Mouse (Mus musculus) ES-CJ7 (cell line): ENCODE results near the gene Parp8.

ENCODE experiments used
- DNase-seq: peaks from one replicate; pipeline ENCODE4 v3.0.0; 2011; ENCODE audit warnings: low read depth, low spot score

Parp8 gene

DNA sequence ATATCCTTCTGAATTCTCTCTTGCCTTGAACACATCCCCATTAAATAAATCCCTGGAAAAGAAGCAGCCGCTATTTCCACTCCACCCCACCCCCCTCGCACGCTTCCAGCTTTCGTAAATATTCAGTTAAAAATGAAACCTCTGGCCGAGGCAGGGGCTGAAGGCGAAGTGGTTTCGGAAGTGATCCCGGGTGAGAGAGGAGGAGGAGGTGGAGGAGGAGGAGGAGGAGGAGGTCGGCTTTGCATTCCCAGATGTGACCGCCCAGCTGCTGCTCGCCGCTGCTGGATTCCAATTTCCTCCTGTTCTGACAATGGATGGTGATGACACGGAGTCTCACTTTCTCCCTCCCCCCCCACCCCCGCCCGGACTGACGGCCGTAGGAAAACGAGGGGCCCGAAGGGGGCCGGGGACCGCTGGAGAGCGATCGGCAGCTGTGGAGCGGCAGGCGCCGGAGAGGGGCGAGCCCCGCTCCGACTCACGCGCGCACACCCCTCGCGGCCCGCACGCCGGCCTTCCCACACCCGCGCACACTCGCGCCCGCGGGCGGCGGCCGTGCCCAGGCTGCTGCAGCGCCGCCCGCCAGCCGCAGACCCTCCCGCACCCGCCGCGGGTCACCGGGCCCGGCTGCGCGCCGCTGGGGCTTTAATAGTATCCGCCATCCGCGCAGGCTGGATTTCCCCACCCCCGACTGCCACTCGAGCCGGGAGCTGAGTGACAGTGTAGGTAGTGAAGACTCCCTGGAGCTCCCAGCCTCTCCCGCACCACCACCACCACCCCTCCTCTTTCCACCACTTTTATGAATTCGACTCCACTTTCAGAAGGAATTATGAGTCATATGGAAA is at the start of gene Parp8:
Gene Parp8, minus strand, starts transcription at position 312 of the 842 bp plus-strand sequence.
- peak; percentile 54 for DNase-seq

DNA sequence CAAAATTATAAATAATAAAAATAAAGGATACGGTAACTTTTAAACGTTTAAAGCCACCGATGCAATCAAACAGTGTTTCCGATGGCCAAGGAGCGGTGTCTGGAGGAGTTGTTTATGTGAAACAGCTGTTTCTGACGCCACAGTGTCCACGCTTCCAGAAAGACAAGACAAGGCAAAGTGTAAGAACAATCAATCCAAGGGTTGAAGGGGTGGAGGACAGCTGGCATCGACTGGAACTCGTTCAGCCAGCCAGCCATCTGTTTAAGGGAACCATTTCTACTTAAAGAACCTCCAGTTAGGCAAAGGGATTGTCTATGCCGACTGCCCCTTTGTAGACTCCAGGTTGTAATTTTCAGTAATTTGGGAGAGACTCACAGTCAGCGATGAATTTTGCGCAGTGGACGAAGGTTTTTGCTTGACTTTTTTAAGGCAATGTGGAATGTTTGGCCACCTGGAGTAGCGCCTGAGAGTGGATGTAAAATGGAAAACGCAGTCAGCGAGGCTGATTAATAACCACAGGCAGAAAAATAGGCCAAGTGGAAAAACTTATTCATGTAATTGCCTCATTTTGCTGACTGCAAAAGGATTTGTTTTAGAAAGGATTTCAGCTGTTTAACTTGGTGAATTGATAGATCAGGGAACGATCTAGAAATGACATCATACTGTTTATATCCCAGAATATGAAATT is 37.4 kb upstream of the Parp8 start:
- DNase-seq = no peak

DNA sequence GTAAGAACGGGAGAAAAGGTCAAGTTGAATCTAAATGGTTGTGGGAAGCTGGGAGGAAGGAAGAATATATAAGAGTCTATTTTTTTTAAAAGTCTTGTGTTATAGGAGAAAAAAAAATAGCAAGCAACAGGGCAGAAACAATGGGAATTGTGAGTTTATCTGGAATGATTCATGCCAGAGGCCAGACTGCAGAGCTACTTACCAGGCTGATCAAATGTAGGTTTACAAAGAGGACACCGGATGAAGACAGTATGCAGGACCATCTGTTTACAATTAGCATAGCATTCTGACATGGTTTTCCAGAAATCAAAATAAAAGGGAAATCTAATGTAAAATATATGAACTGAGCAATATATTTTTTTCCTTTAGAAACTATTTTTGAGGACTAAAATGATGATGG is 31.1 kb upstream of the Parp8 start:
- DNase-seq = no peak

DNA sequence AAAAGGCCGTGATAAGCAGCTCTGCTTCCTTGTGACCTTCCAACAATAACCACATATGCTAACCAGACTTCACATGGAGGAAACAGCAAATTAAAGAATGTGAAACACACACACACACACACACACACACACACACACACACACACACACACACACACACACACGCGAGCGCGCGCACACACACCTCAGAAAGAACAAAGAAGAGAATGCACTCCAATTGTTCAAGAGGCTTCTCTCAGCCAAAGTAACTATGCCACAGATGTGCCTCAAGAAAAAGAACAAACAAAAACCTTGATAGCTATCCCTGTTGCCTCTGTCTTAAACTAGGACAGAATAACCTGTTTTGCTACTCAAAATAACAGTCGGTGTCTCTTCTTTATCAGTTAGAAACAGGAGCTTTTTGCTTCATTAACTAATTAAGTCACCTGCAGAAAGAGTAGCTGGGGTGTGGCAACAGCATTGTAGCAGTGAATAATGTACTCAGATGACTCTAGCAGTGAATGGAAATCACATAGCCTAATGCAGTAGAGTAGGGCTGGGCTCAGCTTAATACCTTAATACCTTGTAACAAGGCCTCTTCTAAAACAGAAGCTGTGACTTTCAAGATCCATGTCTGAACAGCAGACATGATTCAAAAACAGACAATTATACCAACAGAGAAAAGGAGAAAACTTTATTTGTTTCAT is 29.6 kb upstream of the Parp8 start:
- no peak for DNase-seq

DNA sequence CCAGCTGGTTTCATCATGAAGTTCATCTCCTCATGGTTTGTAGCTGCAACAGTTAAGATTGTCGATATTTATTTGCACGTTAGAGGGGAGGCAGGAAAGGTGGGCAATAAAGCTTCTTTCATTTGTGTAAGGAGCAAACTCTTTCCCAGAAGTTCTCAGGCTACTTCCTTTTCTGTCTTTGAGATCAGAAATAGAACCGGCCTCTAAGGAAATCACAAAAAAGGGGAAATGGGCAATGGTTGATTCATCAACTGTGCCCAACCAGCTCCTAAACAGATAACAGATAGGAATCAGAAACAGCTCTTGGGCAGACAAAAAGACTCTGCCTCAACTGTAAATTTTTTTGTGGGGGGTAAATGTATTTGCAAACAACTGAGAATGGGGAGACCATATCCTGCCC is 27.4 kb upstream of the Parp8 start:
- no peak for DNase-seq

DNA sequence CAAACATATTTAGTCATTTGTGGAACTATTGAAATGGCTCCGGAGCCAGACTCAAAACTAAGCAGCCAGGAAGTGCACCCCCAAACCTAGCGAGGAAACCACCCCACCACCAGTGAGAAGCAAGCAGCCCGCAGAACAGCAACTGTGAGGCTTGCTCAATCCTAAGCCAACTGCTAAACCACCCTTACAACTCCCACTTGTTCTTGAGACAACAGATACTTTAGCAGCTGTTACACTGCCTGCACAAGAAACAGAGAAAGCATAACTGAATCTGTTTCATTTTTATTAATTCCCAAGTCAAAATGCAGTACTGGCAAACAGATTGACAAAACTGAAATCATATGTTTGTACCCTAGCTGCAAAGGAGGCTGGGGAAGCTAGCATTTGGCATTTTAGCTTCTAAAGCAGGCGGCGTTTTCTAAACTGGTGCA is 23.2 kb upstream of the Parp8 start:
- DNase-seq = no peak

DNA sequence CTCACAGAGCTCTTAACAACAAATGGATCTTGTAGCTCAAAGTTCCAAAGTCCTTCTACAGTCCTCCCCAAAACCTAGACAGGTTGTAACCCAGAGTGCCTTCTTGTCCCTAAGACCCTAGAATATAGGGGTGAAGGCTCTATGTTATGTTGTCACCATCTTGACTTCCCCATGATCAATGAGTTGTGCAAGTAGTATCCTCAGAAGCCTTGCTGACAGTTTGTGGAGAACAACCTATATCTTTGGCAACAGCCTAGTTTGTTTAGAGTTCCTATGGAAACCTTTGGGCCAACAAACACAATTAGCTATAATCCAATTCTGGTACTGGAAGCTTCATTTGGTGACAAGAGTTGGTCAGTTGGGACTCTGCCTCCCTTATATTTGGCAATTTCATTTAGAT is 18.2 kb upstream of the Parp8 start:
- no peak for DNase-seq

DNA sequence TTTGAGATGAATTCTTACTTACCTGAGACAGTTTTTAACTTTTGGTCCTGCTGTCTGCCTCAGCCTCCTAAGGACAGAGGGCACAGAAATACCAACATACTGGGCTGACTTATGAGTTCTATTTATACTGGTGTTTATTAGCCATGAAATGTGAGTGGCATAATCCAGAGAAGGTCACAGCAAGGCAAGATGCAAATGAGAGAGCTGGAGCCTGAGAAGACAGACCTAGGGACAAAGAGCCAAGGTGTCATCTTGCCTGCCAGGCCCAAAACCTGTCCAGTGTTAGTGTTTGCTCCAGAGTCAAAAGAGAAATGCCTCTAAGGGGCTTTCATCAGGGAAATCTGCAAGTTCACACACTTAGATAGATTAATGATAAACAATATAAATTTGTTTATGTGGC is 15.7 kb upstream of the Parp8 start:
- no peak for DNase-seq

DNA sequence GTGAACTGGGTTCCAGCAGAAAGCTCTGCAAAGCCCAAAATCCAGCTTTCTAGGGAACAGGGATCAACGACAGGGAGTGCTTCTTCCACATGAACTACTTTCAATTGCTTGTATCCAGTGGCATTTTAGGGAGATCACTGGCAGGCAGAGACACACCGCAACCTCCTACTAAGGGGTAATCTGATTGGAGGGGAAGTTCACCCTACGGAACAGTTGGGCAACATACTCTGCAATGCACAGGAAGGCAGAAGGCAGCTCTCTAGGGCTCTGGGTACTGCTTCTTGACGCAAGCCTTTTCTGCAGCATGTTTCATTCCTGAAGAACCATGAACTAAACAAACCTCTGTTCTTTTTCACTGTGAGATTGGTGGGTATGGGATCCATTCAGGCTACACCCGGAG is 10.9 kb upstream of the Parp8 start:
- no peak for DNase-seq

DNA sequence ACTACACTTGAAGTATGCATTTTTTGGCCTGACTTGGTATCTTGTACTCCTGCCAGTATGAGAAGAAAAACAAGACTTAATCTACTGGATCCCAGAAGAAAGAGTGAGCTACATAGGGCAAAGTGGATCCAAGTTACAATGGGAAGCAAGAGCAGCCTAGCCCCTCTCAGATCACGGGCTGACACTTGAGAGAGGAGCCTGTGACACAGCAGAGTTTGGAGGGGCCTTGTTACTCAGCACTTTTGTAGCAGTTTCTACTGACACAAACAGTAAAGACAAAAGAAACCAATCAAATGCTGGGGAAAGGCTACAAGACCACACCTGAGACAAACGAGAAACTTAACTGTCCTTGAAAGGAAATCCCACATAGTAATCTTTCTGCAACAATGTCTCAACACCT is 9.8 kb upstream of the Parp8 start:
- no peak for DNase-seq

DNA sequence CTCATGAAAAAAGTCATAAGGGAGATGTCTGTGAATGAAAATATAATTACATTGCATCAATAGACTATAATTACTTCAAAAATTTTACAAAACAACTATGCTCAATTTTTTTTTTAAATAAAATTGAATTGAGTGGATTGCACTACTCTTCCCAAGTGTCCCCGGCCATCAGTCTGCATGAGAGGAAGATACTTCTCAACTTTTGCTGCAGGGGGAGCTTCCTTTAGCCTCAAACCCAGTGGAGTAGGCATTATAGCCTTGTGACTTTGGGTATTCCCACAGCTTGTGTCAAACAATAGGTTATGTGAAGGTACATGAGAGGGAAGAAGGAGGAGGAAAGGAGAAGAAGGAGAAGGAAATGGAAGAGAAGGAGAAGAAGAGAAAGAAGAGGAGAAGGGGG is 9.3 kb upstream of the Parp8 start:
- no peak for DNase-seq

DNA sequence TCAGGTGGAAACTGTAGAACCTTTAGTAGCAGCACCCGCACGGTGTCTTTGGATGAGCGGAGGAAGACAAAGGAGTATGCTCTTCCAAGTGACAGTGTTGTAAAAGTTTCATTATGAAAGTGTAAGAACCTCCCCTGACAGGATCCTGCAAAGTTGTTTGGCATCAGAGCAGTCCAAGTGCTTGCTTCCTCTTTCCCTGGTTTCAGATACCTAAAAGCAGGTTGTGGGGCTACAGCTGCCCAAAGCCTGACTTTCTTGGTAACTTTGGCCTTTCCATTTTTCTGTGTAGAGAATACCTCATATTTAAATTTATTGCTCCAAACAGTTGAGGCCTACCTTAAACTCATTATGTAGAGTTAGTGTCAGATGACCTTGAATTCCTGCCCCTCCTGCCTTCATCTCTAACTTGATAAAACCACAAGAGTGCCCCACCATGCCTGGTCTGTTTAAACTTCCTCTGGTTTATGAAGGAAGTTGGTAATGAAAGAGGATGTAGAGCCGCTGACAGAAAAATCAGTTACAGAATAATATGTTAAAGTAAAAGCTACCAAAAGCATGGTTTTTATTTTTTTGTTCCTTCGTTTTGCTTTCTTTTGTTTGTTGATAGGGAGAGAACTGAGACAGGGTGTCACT is 8.5 kb upstream of the Parp8 start:
- DNase-seq = no peak

DNA sequence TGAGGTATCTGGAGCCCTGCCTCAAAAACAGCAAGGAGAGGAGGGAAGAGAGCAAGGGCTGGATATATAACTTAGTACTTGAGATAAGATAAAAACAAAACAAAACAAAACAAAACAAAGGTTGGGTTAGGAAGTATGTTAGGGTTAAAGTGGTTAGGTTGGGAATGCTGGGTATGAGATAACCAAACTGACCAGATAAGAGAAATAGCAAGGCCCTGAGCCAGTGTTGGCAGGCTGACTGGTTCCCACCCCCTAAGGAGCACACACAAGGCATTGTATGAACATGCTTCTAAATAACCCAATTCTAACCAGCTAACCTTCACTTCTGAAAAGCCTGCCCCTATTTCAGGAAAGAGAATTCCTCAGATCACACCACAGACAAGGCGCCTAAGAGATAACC is 7.1 kb upstream of the Parp8 start:
- DNase-seq = no peak

DNA sequence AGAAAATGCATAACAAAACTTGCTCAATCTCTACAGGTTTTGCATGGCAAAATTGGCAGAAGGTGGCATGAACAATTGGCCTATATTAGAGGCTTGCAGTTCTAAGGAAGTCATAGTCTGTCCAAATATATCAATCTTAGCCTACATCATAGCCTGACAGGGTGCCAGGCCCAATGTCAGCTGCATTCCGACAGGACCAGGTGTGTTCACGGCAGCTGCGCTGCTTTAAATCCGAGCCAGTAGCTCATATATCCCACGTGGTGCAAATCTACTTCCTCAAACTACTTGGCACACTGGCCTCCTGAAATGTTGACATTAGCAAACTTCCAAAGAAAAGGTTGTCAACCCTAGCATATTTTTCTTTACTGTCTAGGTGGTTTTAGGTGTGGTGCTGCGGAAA is 6.2 kb upstream of the Parp8 start:
- DNase-seq = no peak

DNA sequence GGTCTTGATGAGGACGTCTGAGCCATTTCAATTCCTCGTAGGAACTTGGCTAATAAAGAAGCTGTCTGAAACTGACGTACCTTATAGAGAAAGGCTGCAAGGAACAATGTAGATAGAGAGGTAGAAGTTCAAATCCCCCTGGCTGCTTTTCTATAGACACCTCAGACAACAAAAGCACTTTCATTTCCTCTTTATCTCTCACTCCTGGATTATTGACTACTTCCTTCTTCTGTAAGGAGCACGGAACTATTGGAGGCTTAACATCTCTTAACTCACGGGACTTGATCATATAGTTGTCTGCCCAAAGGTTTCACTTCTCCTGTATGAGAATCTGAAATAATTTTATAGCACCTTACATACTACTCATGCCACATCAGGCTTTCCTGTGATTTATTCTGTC is 2.9 kb upstream of the Parp8 start:
- no peak for DNase-seq

DNA sequence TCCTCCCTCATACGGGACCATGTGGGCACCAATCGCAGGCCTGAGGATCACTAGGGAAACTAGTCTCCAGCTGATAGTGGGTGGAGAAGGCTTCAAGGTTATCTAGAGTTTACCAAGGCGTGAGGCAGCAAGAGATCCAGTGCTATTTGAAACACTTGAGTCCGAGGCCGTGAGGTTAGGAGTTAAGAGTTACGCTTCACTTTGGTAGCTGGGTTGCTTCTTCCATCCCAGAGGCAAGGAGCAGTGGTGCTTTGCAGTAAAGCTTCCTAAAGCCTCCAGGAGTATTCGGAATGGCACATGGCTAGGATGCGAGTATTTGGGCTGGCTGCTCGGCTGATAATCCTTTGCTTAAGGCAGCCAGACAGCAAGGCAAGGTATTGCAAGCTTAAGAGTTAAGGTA is 2.0 kb upstream of the Parp8 start:
- DNase-seq = no peak

DNA sequence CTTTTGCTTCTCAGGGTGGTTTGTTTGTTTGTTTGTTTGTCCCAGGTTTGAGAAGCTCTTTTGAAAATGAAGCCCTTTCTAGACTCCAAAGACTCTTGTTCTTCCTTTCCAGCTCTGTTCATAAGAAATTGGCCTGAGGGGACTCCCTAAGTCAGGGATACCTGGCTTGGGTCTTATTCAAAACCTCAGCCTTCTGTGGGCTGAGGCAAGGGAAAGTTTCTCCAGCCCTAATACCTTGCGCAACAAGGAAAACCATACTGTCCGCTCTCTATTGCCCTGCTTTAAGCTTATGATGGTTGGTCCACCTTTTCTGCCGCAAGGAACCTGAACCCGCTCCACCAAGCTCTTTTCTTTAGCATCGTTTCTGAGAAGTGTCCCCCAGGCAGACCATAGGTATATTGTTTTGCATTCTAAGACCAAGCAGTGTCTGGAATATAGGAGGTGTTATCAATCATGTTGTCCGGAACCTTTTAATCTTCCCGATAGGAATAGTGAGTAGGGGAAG is 991 bp upstream of the Parp8 start:
- DNase-seq = no peak

DNA sequence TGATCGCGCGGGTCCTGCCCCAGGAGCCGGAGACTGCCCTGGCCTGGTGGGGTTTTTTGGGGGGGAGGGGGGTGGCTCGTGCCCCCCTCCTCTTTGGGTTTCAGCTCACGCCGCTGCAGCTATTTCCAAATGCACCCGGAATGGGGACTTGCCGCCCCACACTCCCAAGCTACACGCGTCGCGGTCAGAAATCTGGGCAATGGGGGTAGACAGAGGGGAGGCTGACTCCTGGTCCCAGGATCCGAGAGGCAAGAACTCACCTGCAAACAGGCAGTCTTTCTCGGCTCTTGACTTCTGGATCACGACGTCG is 466 bp downstream of the Parp8 start:
- DNase-seq = peak; percentile 39

DNA sequence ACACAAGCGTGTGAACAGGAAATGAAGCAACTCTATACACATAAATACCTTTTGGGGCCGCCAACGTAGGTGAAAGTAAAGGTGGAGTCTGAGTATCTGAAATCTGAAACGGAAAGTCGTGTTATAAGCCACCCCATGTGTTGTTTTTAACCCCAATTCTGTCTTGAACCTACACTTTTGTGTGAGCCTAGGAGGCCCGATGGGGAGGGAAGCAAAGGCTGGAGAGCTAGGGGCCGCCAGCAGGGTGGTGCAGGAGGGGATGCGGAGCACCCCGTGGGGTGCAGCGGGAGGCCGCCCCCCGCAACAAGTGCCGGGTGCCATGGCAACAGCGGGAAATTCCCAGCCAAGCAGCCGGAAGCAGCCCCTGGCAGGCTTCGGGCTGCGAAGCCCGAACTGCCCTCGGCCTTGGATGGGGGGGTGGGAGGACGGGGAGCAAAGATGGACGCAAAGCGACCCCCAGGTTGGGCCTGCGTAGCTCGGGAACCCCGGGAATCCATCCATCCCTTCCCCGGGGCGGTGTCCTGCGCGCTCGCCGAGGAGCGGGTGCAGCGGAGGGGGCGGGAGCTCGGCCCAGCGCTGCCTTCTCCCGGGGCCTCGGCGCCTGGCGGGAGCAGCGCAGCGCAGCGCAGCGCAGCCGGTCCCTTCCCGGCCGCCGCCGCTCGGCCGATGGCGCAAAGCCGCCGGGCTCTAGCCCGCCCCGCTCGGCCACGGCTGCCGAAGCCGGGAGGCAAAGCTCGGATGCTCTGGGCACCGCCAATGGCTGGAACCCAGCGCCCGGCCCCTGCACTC is 1.0 kb downstream of the Parp8 start:
- peak; percentile 19 for DNase-seq

DNA sequence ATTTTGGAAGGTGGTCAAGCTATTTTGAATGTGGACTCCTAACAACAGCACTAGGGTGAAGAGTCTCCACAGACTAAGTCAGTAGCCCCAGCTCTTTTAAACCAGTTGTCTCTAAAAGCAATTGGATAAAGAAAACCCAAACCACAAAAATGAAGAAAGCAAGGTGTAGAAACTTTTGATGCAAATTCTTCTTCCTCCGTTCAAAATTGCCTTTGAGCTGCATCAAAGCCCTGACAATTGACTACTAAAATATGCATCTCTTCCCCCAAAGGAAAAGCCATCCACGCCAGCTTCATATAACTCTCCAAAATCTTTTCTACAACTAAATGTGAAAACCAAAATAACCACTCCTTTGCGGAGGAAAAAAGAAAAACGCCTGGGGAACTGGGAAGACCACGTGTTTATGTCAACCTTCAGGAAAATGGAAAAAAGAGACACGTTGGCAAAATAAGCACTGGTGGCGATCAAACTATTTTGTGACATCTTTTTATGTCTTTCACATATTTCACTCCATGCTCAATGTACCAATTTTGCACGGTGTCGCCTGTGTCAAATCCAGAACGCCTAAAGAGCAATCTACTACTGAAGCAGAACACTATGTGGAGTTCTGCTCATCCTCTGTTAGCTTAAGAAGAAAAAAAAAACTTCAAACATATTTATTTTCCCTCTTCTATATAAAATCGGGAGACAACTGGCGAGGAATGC is 1.8 kb downstream of the Parp8 start:
- DNase-seq = no peak

DNA sequence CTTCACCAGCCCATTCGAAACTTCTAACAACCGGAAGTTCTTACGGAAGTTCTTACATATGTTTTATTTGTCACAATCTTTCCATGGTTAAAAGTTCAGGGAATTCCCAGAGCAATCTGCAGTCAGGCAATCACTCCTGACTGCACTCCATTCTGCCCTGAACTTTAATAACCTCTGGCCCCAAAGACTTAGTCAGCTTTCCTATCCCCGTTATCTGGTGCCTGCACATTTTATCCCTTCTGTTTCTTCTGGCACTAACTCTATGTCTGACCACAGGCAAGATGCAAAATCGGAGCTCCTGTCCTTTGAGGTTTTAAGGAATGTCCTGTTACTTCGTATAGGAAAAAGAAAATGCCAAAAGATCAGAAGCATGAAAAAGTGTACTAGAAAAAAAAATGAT is 4.7 kb downstream of the Parp8 start:
- no peak for DNase-seq
